Mouse (Mus musculus): ENCODE measurements at regions not wholly inside any gene's neighbourhood (a gene's known extent, or its start where the extent isn't known, plus 50 kb on each side); places are given as distances from the start of the nearest gene placed in this dataset.
A peak's percentile ranks its signal among the peaks of the same experiment; 100 is the strongest.

DNA sequence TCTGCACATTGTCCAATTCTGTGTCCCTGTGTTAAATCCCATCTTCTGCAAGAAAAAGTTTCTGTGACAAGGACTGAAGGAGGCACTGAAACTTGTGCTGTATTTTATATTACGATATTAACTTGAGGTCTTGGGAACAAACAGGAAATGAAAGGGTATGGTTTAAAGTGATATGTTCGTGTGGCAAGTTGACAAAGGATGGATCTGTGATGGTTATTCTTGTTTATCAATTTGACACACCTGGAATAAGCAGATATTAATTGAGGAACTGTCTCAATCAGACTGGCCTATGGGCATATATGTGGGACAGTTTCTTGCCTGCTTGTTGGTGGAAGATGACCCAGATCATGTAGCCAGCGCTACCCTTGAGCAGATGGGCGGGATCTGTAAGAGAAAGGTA lies 537.9 kb upstream of the Dmac1 start:
- no peak overlapping the region for H3K9ac ChIP-seq
- H3K36me3 ChIP-seq = no peaks in the 10 kb centered on the region
- peaks cover 22% of the 10 kb centered on the region for H3K4me1 ChIP-seq (replicated peaks)
- no peak overlapping the region for H3K4me2 ChIP-seq
- no peak for DNase-seq
- 52% methylated on average over 4 of the region's 4 CpGs for WGBS (ENCODE audit: insufficient replicate concordance)
- no peaks in the 10 kb centered on the region for H3K27me3 ChIP-seq
- no peak for ATAC-seq (ENCODE audit: low read depth)
- H3K4me3 ChIP-seq (replicated peaks) = no peak overlapping the region
- H3K27ac ChIP-seq = no peak overlapping the region
- no peaks in the 10 kb centered on the region for H3K9me3 ChIP-seq (replicated peaks)

- Histone ChIP-seq H3K4me3 (replicated peaks) (no peak overlapping the region), H3K4me2 (no peak overlapping the region), H3K27ac (no peak overlapping the region), H3K27me3 (no peaks in the 10 kb centered on the region), H3K36me3 (no peaks in the 10 kb centered on the region), H3K4me1 (replicated peaks) (no peaks in the 10 kb centered on the region), H3K9me3 (replicated peaks) (no peaks in the 10 kb centered on the region), H3K9ac (no peak overlapping the region)
- WGBS (ENCODE audit: insufficient replicate concordance) = 60% methylated on average over 2 of the region's 2 CpGs
- DNase-seq = no peak
- ATAC-seq (ENCODE audit: low read depth) = no peak
These were observed 534.2 kb upstream of the Dmac1 start for GRCm38 (mm10) chr4:75812266-75812665.

- no peak overlapping the region for H3K4me3 ChIP-seq (replicated peaks)
- H3K9ac ChIP-seq = no peak overlapping the region
- DNase-seq = no peak
- no peak for ATAC-seq (ENCODE audit: low read depth)
- H3K27me3 ChIP-seq = no peaks in the 10 kb centered on the region
- H3K27ac ChIP-seq = no peak overlapping the region
- H3K36me3 ChIP-seq = no peaks in the 10 kb centered on the region
- no peaks in the 10 kb centered on the region for H3K4me1 ChIP-seq (replicated peaks)
- WGBS (ENCODE audit: insufficient replicate concordance) = 62% methylated on average over 4 of the region's 4 CpGs
- H3K4me2 ChIP-seq = no peak overlapping the region
- no peaks in the 10 kb centered on the region for H3K9me3 ChIP-seq (replicated peaks)
These were observed 523.8 kb upstream of the Dmac1 start for GRCm38 (mm10) chr4:75801870-75802269.

DNA sequence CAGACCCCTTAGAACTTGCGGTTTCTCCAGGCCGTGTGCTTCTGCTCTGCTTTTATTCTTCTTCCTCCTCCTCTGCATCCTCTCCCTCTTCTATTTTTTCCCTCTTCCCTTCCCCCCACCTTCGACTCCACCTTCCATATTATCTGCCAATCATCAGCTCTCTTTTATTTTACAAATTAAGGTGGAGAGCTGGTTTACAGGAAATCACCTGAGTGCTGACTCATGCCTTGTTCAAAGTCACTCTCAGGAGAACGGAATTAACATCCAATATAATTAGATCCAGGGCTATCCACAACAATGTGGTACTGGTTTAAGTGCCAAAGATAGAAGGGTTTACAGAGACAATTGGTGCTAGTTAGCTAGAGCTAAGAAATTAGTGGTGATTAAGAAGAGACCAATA lies 523.1 kb upstream of the Dmac1 start:
- no peak overlapping the region for H3K27ac ChIP-seq

DNA sequence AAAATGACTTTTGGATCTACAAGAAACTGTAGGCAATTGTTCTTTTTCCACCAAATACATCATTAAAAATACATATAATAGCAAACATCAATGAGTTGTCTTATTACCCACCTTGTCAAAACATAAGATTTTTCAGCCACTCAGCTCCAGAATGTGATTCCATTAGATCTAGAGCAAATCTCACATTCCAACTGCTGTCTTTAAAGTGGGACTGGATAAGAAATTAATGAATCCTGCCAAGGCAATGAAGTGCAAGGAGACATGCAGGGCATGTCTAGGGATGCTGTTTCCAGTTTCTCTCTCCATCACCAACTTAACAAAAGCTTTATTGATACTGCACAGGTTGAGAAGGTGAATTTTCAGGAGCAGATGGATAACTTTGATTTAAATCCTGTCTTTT lies 513.7 kb upstream of the Dmac1 start:
- ATAC-seq (ENCODE audit: low read depth) (no peak), DNase-seq (no peak)
- no peaks in the 10 kb centered on the region for H3K4me1 ChIP-seq (replicated peaks)
- H3K36me3 ChIP-seq = no peaks in the 10 kb centered on the region
- H3K27ac ChIP-seq = no peak overlapping the region
- H3K4me2 ChIP-seq = no peak overlapping the region
- no peaks in the 10 kb centered on the region for H3K27me3 ChIP-seq
- no peaks in the 10 kb centered on the region for H3K9me3 ChIP-seq (replicated peaks)
- H3K4me3 ChIP-seq (replicated peaks) = no peak overlapping the region
- H3K9ac ChIP-seq = no peak overlapping the region

More for the DNA sequence above, 523.1 kb upstream of the Dmac1 start:
- no peaks in the 10 kb centered on the region for H3K27me3 ChIP-seq
- no peaks in the 10 kb centered on the region for H3K4me1 ChIP-seq (replicated peaks)
- H3K4me2 ChIP-seq = no peak overlapping the region
- no peak for ATAC-seq (ENCODE audit: low read depth)
- no peaks in the 10 kb centered on the region for H3K9me3 ChIP-seq (replicated peaks)
- no peak overlapping the region for H3K4me3 ChIP-seq (replicated peaks)
- H3K9ac ChIP-seq = no peak overlapping the region
- WGBS (ENCODE audit: insufficient replicate concordance) = 68% methylated on average over 4 of the region's 4 CpGs
- no peaks in the 10 kb centered on the region for H3K36me3 ChIP-seq
- no peak for DNase-seq

DNA sequence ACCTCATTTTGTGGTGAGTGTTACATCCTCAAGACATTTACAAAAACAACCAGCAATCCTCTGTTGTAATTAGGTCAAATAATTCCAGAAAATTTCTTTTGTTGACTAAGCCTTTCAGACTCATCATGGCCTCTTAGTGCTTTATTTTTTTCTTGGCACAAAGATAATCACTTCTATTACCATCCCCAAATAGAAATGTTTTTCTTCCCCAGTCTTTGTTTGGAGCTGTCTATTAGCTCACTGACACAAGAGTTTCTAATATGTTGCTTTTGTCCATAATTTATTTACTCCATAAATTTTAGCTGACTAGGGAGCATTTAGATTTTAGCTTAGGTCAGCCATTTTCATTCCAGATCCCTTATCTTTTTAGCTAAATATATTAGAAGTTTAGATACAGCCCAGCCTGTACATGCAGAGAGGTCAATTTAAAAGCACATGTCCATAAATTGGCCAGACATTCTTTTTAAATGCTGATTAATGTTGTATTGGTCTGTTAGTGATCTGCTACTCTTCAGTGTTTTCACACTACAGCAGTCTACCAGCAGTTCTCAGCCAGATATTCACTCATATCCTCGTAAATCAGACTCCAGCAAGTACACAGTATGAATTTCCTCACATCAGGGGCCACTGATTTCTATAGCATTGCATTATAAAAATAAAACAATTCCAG lies 513.0 kb upstream of the Dmac1 start:
- Histone ChIP-seq H3K27ac (no peak overlapping the region), H3K4me3 (replicated peaks) (no peak overlapping the region), H3K36me3 (no peaks in the 10 kb centered on the region), H3K9ac (no peak overlapping the region), H3K27me3 (no peaks in the 10 kb centered on the region), H3K4me1 (replicated peaks) (no peaks in the 10 kb centered on the region), H3K9me3 (replicated peaks) (no peaks in the 10 kb centered on the region), H3K4me2 (no peak overlapping the region)
- WGBS (ENCODE audit: insufficient replicate concordance) = 49% methylated on average over 1 of the region's 1 CpGs
- no peak for ATAC-seq (ENCODE audit: low read depth)
- no peak for DNase-seq

- no peak for DNase-seq
- 55% methylated on average over 3 of the region's 3 CpGs for WGBS (ENCODE audit: insufficient replicate concordance)
- Histone ChIP-seq H3K4me2 (no peak overlapping the region), H3K27me3 (no peaks in the 10 kb centered on the region), H3K4me1 (replicated peaks) (no peaks in the 10 kb centered on the region), H3K4me3 (replicated peaks) (no peak overlapping the region), H3K9ac (no peak overlapping the region), H3K9me3 (replicated peaks) (no peaks in the 10 kb centered on the region), H3K36me3 (no peaks in the 10 kb centered on the region), H3K27ac (no peak overlapping the region)
- no peak for ATAC-seq (ENCODE audit: low read depth)
These were observed 509.3 kb upstream of the Dmac1 start for GRCm38 (mm10) chr4:75787405-75787804.

GRCm38 (mm10) chr4:75786391-75786790 lies 508.3 kb upstream of the Dmac1 start:
- no peaks in the 10 kb centered on the region for H3K4me1 ChIP-seq (replicated peaks)
- H3K4me2 ChIP-seq = no peak overlapping the region
- 69% methylated on average over 4 of the region's 4 CpGs for WGBS (ENCODE audit: insufficient replicate concordance)
- no peak overlapping the region for H3K4me3 ChIP-seq (replicated peaks)
- no peak overlapping the region for H3K9ac ChIP-seq
- ATAC-seq (ENCODE audit: low read depth) = no peak
- H3K27me3 ChIP-seq = no peaks in the 10 kb centered on the region
- H3K27ac ChIP-seq = no peak overlapping the region
- H3K36me3 ChIP-seq = no peaks in the 10 kb centered on the region
- DNase-seq = no peak
- H3K9me3 ChIP-seq (replicated peaks) = no peaks in the 10 kb centered on the region

DNA sequence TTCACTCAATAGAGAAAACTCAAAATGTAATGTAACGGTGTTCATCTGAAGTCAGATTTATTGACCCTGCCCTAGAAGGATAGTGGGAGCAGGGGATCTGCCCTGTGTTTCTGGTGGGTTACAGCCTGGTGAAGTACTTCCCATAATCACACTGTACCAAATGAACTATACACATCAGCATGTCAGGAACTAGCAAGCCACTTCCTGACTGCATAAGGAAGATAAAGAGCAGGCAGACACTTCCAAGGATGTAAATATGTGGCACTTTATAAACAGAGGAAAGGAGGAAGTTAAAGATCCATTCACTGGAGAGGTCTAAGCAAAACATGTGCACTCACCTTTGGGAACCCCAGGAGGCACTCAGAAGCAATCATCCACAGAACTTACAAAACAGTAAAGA lies 501.4 kb upstream of the Dmac1 start:
- Histone ChIP-seq H3K27ac (no peak overlapping the region), H3K4me1 (replicated peaks) (no peaks in the 10 kb centered on the region), H3K4me2 (no peak overlapping the region), H3K4me3 (replicated peaks) (no peak overlapping the region), H3K9ac (no peak overlapping the region), H3K27me3 (no peaks in the 10 kb centered on the region), H3K36me3 (no peaks in the 10 kb centered on the region), H3K9me3 (replicated peaks) (no peaks in the 10 kb centered on the region)
- DNase-seq (no peak), ATAC-seq (ENCODE audit: low read depth) (0 out of 2 replicates have a peak, but pooled peaks have one; percentile 43)
- WGBS (ENCODE audit: insufficient replicate concordance) = 20% methylated on average over 1 of the region's 1 CpGs

DNA sequence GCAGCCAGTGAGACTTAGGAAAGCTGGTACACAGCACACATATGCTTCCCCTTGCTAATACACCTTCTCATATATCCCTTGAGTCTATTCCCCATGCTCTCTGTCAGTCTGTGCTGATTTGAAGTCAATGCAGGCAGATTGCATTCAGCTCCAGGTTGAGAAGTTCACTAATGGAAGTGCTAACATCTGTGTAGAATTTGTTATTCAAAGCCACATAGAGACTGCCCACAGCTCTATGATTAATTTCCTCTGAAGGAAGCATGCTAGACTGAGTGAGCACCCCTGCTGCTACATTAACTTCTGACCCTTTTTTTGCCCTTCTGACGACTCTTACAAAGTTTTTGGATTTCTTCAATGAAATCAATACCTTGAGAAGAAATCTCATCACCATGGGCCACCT lies 486.0 kb upstream of the Dmac1 start:
- ATAC-seq (ENCODE audit: low read depth) = no peak
- Histone ChIP-seq H3K9me3 (replicated peaks) (no peaks in the 10 kb centered on the region), H3K27me3 (no peaks in the 10 kb centered on the region), H3K9ac (no peak overlapping the region), H3K4me2 (no peak overlapping the region), H3K4me3 (replicated peaks) (no peak overlapping the region), H3K27ac (no peak overlapping the region), H3K36me3 (no peaks in the 10 kb centered on the region), H3K4me1 (replicated peaks) (no peaks in the 10 kb centered on the region)
- DNase-seq = no peak
- WGBS (ENCODE audit: insufficient replicate concordance) = 39% methylated on average over 1 of the region's 1 CpGs

GRCm38 (mm10) chr4:75744605-75745004 lies 466.5 kb upstream of the Dmac1 start:
- DNase-seq = no peak
- ATAC-seq (ENCODE audit: low read depth) = no peak
- Histone ChIP-seq H3K9ac (no peak overlapping the region), H3K27ac (no peak overlapping the region), H3K36me3 (no peaks in the 10 kb centered on the region), H3K4me2 (no peak overlapping the region), H3K27me3 (no peaks in the 10 kb centered on the region), H3K4me3 (replicated peaks) (no peak overlapping the region), H3K9me3 (replicated peaks) (no peaks in the 10 kb centered on the region), H3K4me1 (replicated peaks) (no peaks in the 10 kb centered on the region)
- 57% methylated on average over 6 of the region's 6 CpGs for WGBS (ENCODE audit: insufficient replicate concordance)

DNA sequence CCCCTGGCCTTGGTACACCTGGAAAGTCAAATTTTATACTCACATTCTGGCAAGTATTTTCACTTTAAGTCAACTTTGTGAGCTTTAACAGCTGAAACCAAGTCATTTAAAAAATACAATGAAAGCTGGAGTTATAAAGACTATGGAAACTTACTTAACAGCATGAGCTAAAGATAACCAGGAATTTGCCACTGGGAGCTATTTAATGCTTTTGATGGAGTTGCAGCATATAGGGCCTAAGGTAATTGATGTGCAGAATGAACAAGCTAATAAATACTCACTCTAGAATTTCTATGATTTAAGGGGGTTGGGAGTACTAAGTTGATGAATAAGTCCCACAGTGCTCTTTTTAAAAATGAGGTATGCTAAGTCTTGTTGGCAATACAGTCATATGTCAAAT lies 463.5 kb upstream of the Dmac1 start:
- Histone ChIP-seq H3K27me3 (no peaks in the 10 kb centered on the region), H3K4me1 (replicated peaks) (no peaks in the 10 kb centered on the region), H3K27ac (no peak overlapping the region), H3K9ac (no peak overlapping the region), H3K4me2 (no peak overlapping the region), H3K4me3 (replicated peaks) (no peak overlapping the region), H3K9me3 (replicated peaks) (no peaks in the 10 kb centered on the region), H3K36me3 (no peaks in the 10 kb centered on the region)
- ATAC-seq (ENCODE audit: low read depth) = no peak
- no peak for DNase-seq
